9 mouse cellular contexts compared by ENCODE assay signal in genomic region chr12:4548053-4549013, GRCm38 (mm10). TPM values are rescaled to one million over a fixed set of nuclear protein-coding genes. Genes with fewer than 3 reads are reported as not detected.
DNase-seq lines count a peak whose midpoint lies in the region; ATAC-seq and TF ChIP-seq lines count a peak whose summit lies in the region.
"Had no signal": no experiment of that assay in that cellular context is flagged by ENCODE, and none has a peak within 500 bp of the region (broad histone marks: within the 10 kb centered on the region; RNA-seq: fewer than 3 reads in every experiment).

No protein-coding gene starts in this region.

- 0 out of 2 replicates have a peak, but pooled peaks cover 6% of the 10 kb centered on the region for H3K27me3 ChIP-seq in forebrain, embryonic 12.5 days
- H3K27me3 ChIP-seq in heart, postnatal 0 days (ENCODE audit: control insufficient read depth, insufficient read depth, low read length): 0 out of 2 replicates have a peak, but pooled peaks cover 2% of the 10 kb centered on the region
- H3K27me3 ChIP-seq in liver, embryonic 14.5 days (ENCODE audit: control insufficient read depth, insufficient read depth, low read length): no peaks in the 10 kb centered on the region
- no peaks in the 10 kb centered on the region for H3K27me3 ChIP-seq in neural tube, embryonic 11.5 days (ENCODE audit: control insufficient read depth, insufficient read depth, low read length)
- H3K27me3 ChIP-seq in stomach, embryonic 16.5 days (ENCODE audit: control insufficient read depth, insufficient read depth, low read length): no peaks in the 10 kb centered on the region

- peak; percentile 90 for TF ChIP-seq CTCF in heart, postnatal 0 days (IDR thresholded peaks at IDR 0.05; ENCODE audit: low read depth)
- TF ChIP-seq CTCF in liver, embryonic 14.5 days (IDR thresholded peaks at IDR 0.05; ENCODE audit: low read depth): peak; percentile 77

- H3K4me3 ChIP-seq in brown adipose tissue, adult 24 weeks (ENCODE audit: insufficient read depth, low read depth, low read length): peak overlapping the region; percentile 8; the same call in 1 of the 2 replicates
- no peak overlapping the region for H3K4me3 ChIP-seq in forebrain, embryonic 12.5 days (replicated peaks)
- H3K4me3 ChIP-seq in heart, postnatal 0 days (ENCODE audit: low read depth, low read length): no peak overlapping the region
- no peak overlapping the region for H3K4me3 ChIP-seq in liver, embryonic 14.5 days (ENCODE audit: insufficient read depth in 1 of 2, low read depth in 2 of 2, low read length in 2 of 2)
- no peak overlapping the region for H3K4me3 ChIP-seq in neural tube, embryonic 11.5 days (ENCODE audit: low read depth, low read length)
- peak overlapping the region; percentile 30 for H3K4me3 ChIP-seq in stomach, embryonic 16.5 days (replicated peaks; ENCODE audit: low read length)

- no peaks in the 10 kb centered on the region for H3K9me3 ChIP-seq in forebrain, embryonic 12.5 days
- H3K9me3 ChIP-seq in heart, postnatal 0 days (replicated peaks; ENCODE audit: control insufficient read depth, low read length): no peaks in the 10 kb centered on the region
- no peaks in the 10 kb centered on the region for H3K9me3 ChIP-seq in liver, embryonic 14.5 days (ENCODE audit: control insufficient read depth, low read length)
- no peaks in the 10 kb centered on the region for H3K9me3 ChIP-seq in neural tube, embryonic 11.5 days (ENCODE audit: control insufficient read depth, low read length)
- no peaks in the 10 kb centered on the region for H3K9me3 ChIP-seq in stomach, embryonic 16.5 days (replicated peaks; ENCODE audit: control insufficient read depth, low read length)

- no peak overlapping the region for H3K27ac ChIP-seq in brown adipose tissue, adult 24 weeks (replicated peaks; ENCODE audit: low read depth, low read length)
- no peak overlapping the region for H3K27ac ChIP-seq in forebrain, embryonic 12.5 days
- H3K27ac ChIP-seq in heart, postnatal 0 days (ENCODE audit: low read depth): no peak overlapping the region
- H3K27ac ChIP-seq in liver, embryonic 14.5 days: no peak overlapping the region
- H3K27ac ChIP-seq in neural tube, embryonic 11.5 days (ENCODE audit: low read depth, low read length): no peak overlapping the region
- H3K27ac ChIP-seq in stomach, embryonic 16.5 days (ENCODE audit: low read length): no peak overlapping the region
- H3K27ac ChIP-seq: macrophage had no signal

- no peaks in the 10 kb centered on the region for H3K36me3 ChIP-seq in forebrain, embryonic 12.5 days (replicated peaks)
- H3K36me3 ChIP-seq in heart, postnatal 0 days (replicated peaks; ENCODE audit: control insufficient read depth, insufficient read depth, low read length): no peaks in the 10 kb centered on the region
- no peaks in the 10 kb centered on the region for H3K36me3 ChIP-seq in liver, embryonic 14.5 days (replicated peaks; ENCODE audit: control insufficient read depth, insufficient read depth, low read depth)
- no peaks in the 10 kb centered on the region for H3K36me3 ChIP-seq in neural tube, embryonic 11.5 days (ENCODE audit: control insufficient read depth, insufficient read depth, low read length)
- H3K36me3 ChIP-seq in stomach, embryonic 16.5 days (ENCODE audit: control insufficient read depth, insufficient read depth, low read length): no peaks in the 10 kb centered on the region

- no peak overlapping the region for H3K9ac ChIP-seq in forebrain, embryonic 12.5 days
- no peak overlapping the region for H3K9ac ChIP-seq in heart, postnatal 0 days (replicated peaks; ENCODE audit: low read depth, low read length)
- H3K9ac ChIP-seq in liver, embryonic 14.5 days (replicated peaks): no peak overlapping the region
- H3K9ac ChIP-seq in neural tube, embryonic 11.5 days (ENCODE audit: low read length): no peak overlapping the region
- H3K9ac ChIP-seq in stomach, embryonic 16.5 days (ENCODE audit: low read length): peak overlapping the region; percentile 42; the same call in 1 of the 2 replicates

- H3K4me2 ChIP-seq in forebrain, embryonic 12.5 days: peak overlapping the region; percentile 40
- peak overlapping the region; percentile 52 for H3K4me2 ChIP-seq in heart, postnatal 0 days (ENCODE audit: low read depth, low read length)
- H3K4me2 ChIP-seq in liver, embryonic 14.5 days (ENCODE audit: low read depth): peak overlapping the region; percentile 23; the same call in 1 of the 2 replicates
- H3K4me2 ChIP-seq in neural tube, embryonic 11.5 days (ENCODE audit: low read depth): peak overlapping the region; percentile 22; the same call in 1 of the 2 replicates
- H3K4me2 ChIP-seq in stomach, embryonic 16.5 days (ENCODE audit: low read depth, low read length): peak overlapping the region; percentile 51; the same call in 1 of the 2 replicates

- DNase-seq in CD8-positive naive resting alpha-beta T cell, adult 2 months (ENCODE audit: low read depth in 2 of 2, low spot score in 2 of 2): peak; percentile 63 to 76
- DNase-seq in heart, postnatal 0 days (ENCODE audit: low spot score): peak; percentile 82
- peak; percentile 68 to 84 for DNase-seq in kidney, postnatal 36 days
- peak; percentile 34 to 46 (median 42) for DNase-seq in liver, embryonic 14.5 days (ENCODE audit: low read depth in 3 of 3, low spot score in 3 of 3)
- DNase-seq in neural tube, embryonic 11.5 days (ENCODE audit: low spot score): peak; percentile 81

- H3K4me1 ChIP-seq in brown adipose tissue, adult 24 weeks (ENCODE audit: control insufficient read depth, insufficient read depth, insufficient read length, low read length): peaks cover 3% of the 10 kb centered on the region; the same call in 1 of the 2 replicates
- peaks cover 6% of the 10 kb centered on the region; the same call in 1 of the 2 replicates for H3K4me1 ChIP-seq in forebrain, embryonic 12.5 days
- H3K4me1 ChIP-seq in heart, postnatal 0 days (ENCODE audit: control insufficient read depth, insufficient read depth): 0 out of 2 replicates have a peak, but pooled peaks cover 6% of the 10 kb centered on the region
- H3K4me1 ChIP-seq in liver, embryonic 14.5 days (replicated peaks; ENCODE audit: control insufficient read depth in 2 of 2, insufficient read depth in 2 of 2, low read length in 1 of 2): no peaks in the 10 kb centered on the region; a peak in 1 of 4 replicates
- no peaks in the 10 kb centered on the region for H3K4me1 ChIP-seq in neural tube, embryonic 11.5 days (ENCODE audit: control insufficient read depth, insufficient read depth, low read length)
- H3K4me1 ChIP-seq in stomach, embryonic 16.5 days (ENCODE audit: control insufficient read depth, insufficient read depth, low read length): no peaks in the 10 kb centered on the region; the same call in 1 of the 2 replicates

- TF ChIP-seq EP300 in heart, postnatal 0 days (IDR thresholded peaks at IDR 0.05; ENCODE audit: low read depth): no peak
- no peak for TF ChIP-seq EP300 in liver, embryonic 14.5 days (IDR thresholded peaks at IDR 0.05; ENCODE audit: low read depth)

- 24% methylated on average over 18 of the region's 18 CpGs for WGBS in forebrain, embryonic 12.5 days
- 20% methylated on average over 18 of the region's 18 CpGs for WGBS in heart, postnatal 0 days
- WGBS in liver, embryonic 14.5 days (ENCODE audit: insufficient replicate concordance): 18% methylated on average over 18 of the region's 18 CpGs
- WGBS in neural tube, embryonic 11.5 days: 27% methylated on average over 18 of the region's 18 CpGs
- 15% methylated on average over 18 of the region's 18 CpGs for WGBS in stomach, embryonic 16.5 days

- peak; percentile 79; the same call in 1 of the 2 replicates for ATAC-seq in forebrain, embryonic 12.5 days (ENCODE audit: low FRiP score)
- ATAC-seq in heart, postnatal 0 days (ENCODE audit: insufficient read depth, low read depth): peak; percentile 41; the same call in 1 of the 2 replicates
- no peak for ATAC-seq in liver, embryonic 14.5 days (ENCODE audit: insufficient read depth)
- peak; percentile 76; the same call in 1 of the 2 replicates for ATAC-seq in neural tube, embryonic 11.5 days (ENCODE audit: insufficient read depth, low FRiP score, low TSS enrichment)
- 0 out of 2 replicates have a peak, but pooled peaks have one; percentile 40 for ATAC-seq in stomach, embryonic 16.5 days (ENCODE audit: insufficient read depth, low FRiP score)

RNA-seq across cellular contexts. Expression of gene Itsn2, which starts 44.1 kb away (rescaled TPM):
- polyA plus RNA-seq in brown adipose tissue, adult 24 weeks (2012; ENCODE audit: insufficient read depth, insufficient read length, missing spikeins): 20.5 and 25.3 TPM in 2 replicates
- 17.9 and 20.1 TPM in 2 replicates for polyA plus RNA-seq in forebrain, embryonic 12.5 days (2016; fragmentation: Nextera tagmentation; extraction: Ambion mirVana)
- 39.7 and 44.3 TPM in 2 replicates for total RNA-seq in heart, postnatal 0 days (2014; rRNA removed; ENCODE audit: low replicate concordance)
- polyA plus RNA-seq in heart, postnatal 0 days (2015; fragmentation: Nextera tagmentation; extraction: Ambion mirVana): 19.6 and 22.7 TPM in 2 replicates
- polyA plus RNA-seq in liver, embryonic 14.5 days (2012; rRNA removed): 10.8 and 13.2 TPM in 2 replicates
- polyA plus RNA-seq in liver, embryonic 14.5 days (2014; fragmentation: Nextera tagmentation; extraction: Ambion mirVana): 22.5 and 27.2 TPM in 2 replicates
- 19.7 and 24.7 TPM in 2 replicates for polyA plus RNA-seq in neural tube, embryonic 11.5 days (2014; fragmentation: Nextera tagmentation; extraction: Ambion mirVana)
- 30.5 and 33.3 TPM in 2 replicates for polyA plus RNA-seq in stomach, embryonic 16.5 days (2015; fragmentation: Nextera tagmentation; extraction: Ambion mirVana)

RNA-seq across cellular contexts. Expression of gene Gm3625, which starts 44.4 kb away (rescaled TPM):
- not detected in 2 replicates for polyA plus RNA-seq in brown adipose tissue, adult 24 weeks (2012; ENCODE audit: insufficient read depth, insufficient read length, missing spikeins)
- polyA plus RNA-seq in forebrain, embryonic 12.5 days (2016; fragmentation: Nextera tagmentation; extraction: Ambion mirVana): not detected in 2 replicates
- not detected in 2 replicates for total RNA-seq in heart, postnatal 0 days (2014; rRNA removed; ENCODE audit: low replicate concordance)
- polyA plus RNA-seq in heart, postnatal 0 days (2015; fragmentation: Nextera tagmentation; extraction: Ambion mirVana): not detected in 2 replicates
- polyA plus RNA-seq in liver, embryonic 14.5 days (2012; rRNA removed): not detected in 2 replicates
- not detected in 2 replicates for polyA plus RNA-seq in liver, embryonic 14.5 days (2014; fragmentation: Nextera tagmentation; extraction: Ambion mirVana)
- polyA plus RNA-seq in neural tube, embryonic 11.5 days (2014; fragmentation: Nextera tagmentation; extraction: Ambion mirVana): not detected in 2 replicates
- not detected in 2 replicates for polyA plus RNA-seq in stomach, embryonic 16.5 days (2015; fragmentation: Nextera tagmentation; extraction: Ambion mirVana)
- polyA plus RNA-seq: macrophage had no signal

Comparison
In these comparisons a context has a peak if more than half of its experiments do, and no peak if none do; other contexts are left out.
1. H3K4me3 ChIP-seq: peak in brown adipose tissue, adult 24 weeks (single experiment) and stomach, embryonic 16.5 days (single experiment); none in forebrain, embryonic 12.5 days (single experiment), heart, postnatal 0 days (single experiment), liver, embryonic 14.5 days (0 of 2) and neural tube, embryonic 11.5 days (single experiment).
2. Peak in every context shown above with its lines, with median percentiles within 50 percentile points of each other: DNase-seq and H3K4me2 ChIP-seq.